ENCODE assay signal across 22 mouse cellular contexts in the genomic region with DNA sequence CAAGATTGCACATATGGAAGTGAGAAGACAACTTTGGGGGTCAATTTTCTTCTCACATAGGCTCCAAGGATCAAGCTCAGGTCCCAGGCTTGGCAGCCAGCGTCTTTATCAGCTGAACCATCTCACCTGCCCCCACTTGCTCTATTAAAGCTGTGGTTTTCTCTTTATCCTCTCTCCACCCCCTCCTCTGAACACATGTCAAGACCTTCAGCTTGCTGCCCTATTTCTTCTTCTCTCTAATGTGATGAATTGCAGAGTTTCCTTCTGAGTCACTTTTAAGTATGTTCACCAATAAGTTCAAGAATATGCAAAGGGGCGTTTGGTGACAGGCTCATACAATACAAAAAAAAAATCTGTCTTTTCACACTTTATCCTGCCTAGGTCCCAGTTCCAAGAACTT.
"Had no signal": no experiment of that assay in that cellular context is flagged by ENCODE, and none has a peak within 500 bp of the region (broad histone marks: within the 10 kb centered on the region; RNA-seq: fewer than 3 reads in every experiment).

No protein-coding gene starts in this region.

- ATAC-seq: hindbrain, postnatal 0 days; intestine, embryonic 15.5 days; intestine, postnatal 0 days; liver, embryonic 12.5 days had no signal

- H3K4me3 ChIP-seq: gastrocnemius, adult 2 months; heart, adult 2 months; heart, embryonic 13.5 days; heart, embryonic 15.5 days; hindbrain, embryonic 13.5 days; hindbrain, embryonic 15.5 days; intestine, embryonic 15.5 days; left cerebral cortex, adult 2 months; limb, embryonic 13.5 days; limb, embryonic 15.5 days; liver, embryonic 12.5 days had no signal

- H3K27ac ChIP-seq: gastrocnemius, adult 2 months; heart, adult 2 months; heart, embryonic 13.5 days; heart, embryonic 15.5 days; hindbrain, embryonic 13.5 days; hindbrain, embryonic 15.5 days; hindbrain, postnatal 0 days; intestine, embryonic 15.5 days; left cerebral cortex, adult 2 months; limb, embryonic 13.5 days; limb, embryonic 15.5 days; liver, embryonic 12.5 days; liver, embryonic 14.5 days had no signal

- H3K9me3 ChIP-seq: heart, embryonic 15.5 days; hindbrain, embryonic 15.5 days; intestine, embryonic 15.5 days; limb, embryonic 13.5 days; limb, embryonic 15.5 days; liver, embryonic 12.5 days had no signal

- H3K4me1 ChIP-seq: heart, embryonic 13.5 days; heart, embryonic 15.5 days; hindbrain, embryonic 13.5 days; hindbrain, embryonic 15.5 days; intestine, embryonic 15.5 days; limb, embryonic 13.5 days; limb, embryonic 15.5 days; liver, embryonic 12.5 days had no signal

- H3K36me3 ChIP-seq: heart, embryonic 13.5 days; heart, embryonic 15.5 days; hindbrain, embryonic 13.5 days; hindbrain, embryonic 15.5 days; intestine, embryonic 15.5 days; limb, embryonic 13.5 days; limb, embryonic 15.5 days; liver, embryonic 12.5 days had no signal

- DNase-seq: gastrocnemius, postnatal 25 days; heart, adult 2 months; heart, postnatal 14 days; heart, postnatal 36 days; kidney, adult 18-20 months; kidney, adult 8-10 months; kidney, postnatal 10 days; kidney, postnatal 4 days; left cerebral cortex, postnatal 4 days had no signal

- H3K9ac ChIP-seq: heart, embryonic 13.5 days; heart, embryonic 15.5 days; hindbrain, embryonic 13.5 days; hindbrain, embryonic 15.5 days; intestine, embryonic 15.5 days; limb, embryonic 13.5 days; limb, embryonic 15.5 days; liver, embryonic 12.5 days; liver, embryonic 14.5 days had no signal
